Mouse (Mus musculus) G1E (cell line): ENCODE measurements at regions not wholly inside any gene's neighbourhood (a gene's known extent, or its start where the extent isn't known, plus 50 kb on each side); places are given as distances from the start of the nearest gene placed in this dataset.

Experiments used
- CTCF ChIP-seq: IDR thresholded peaks from 2 replicates; pipeline ENCODE4 v1.5.1; 2012; ENCODE audit warnings: low read depth, low read length, inconsistent platforms, mixed read lengths
- GATA1 ChIP-seq: IDR thresholded peaks from 2 replicates; pipeline ENCODE4 v1.6.1; 2012; ENCODE audit warnings: borderline replicate concordance, low read length, inconsistent platforms, mixed read lengths
- GATA2 ChIP-seq: IDR thresholded peaks from 2 replicates; pipeline ENCODE4 v1.6.1; 2012; ENCODE audit warnings: low read depth, low read length, inconsistent platforms, borderline replicate concordance
- POLR2AphosphoS5 ChIP-seq: IDR thresholded peaks from 2 replicates; pipeline ENCODE4 v1.6.1; 2012; ENCODE audit warnings: low read depth, low read length, inconsistent platforms; ENCODE audit not compliant: insufficient replicate concordance
- TAL1 ChIP-seq: conservative IDR thresholded peaks from 2 replicates; pipeline ENCODE4 v1.6.1; 2012; ENCODE audit warnings: low read depth, low read length, inconsistent platforms, mixed read lengths

- TF ChIP-seq CTCF (no peak), GATA1 (no peak), TAL1 (no peak), POLR2AphosphoS5 (no peak), GATA2 (no peak)
Observed at GRCm38 (mm10) chr19:56220724-56221407, 66.1 kb upstream of the Habp2 start.
